Mouse (Mus musculus): ENCODE results near the gene Foxr1. TPM values are rescaled to one million over a fixed set of nuclear protein-coding genes. Genes with fewer than 3 reads are reported as not detected.
"Not testable (repeated sequence)": the region's sequence is repeated elsewhere in the genome, so short reads cannot be mapped to it uniquely, and the experiment has no call there.

The Foxr1 gene
- total RNA-seq, 2 experiments from 2014 or later = not detected

DNA sequence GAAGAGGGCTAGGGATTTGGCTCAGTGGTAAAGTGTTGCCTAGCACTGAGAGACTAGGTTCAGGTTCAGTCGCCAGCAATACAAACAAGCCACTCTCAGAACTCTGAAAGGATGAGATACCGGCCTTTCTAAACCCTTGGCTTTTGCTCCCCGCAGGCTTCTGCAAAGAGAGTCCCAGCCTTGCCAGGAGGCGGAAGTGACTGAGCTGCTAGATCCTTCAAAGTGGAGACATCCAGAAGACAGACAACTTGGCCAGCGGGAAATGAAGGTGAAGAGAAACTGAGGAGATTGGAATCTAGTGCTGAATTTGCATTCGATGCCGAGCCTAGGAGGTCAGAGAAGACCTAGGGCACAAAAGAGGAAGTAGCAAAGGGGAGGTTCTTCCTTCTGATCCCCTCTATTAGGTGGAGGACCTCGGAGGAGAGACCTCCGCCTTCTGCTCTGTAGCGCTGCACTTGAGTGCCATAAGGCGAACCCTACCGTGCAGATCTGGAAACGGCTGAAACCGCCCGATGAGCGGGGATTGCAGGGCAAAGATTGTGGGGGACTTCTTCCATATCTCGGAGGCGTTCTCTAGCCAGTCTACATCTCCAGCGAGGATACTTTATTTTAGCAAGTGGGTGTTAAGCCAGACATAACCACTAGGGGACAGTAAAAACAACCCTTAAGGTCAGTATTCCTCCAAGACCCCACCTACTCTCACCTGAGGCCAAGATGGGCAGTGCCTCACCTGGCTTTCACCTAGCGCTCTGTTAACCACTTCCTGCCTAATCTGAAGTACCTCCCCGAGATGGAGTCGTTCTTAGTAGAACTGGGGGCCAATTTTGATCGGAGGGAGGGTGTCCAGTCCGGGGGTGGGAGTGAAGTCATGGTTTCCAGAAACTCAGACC, 36.6 kb upstream of the Foxr1 start:
- peak; percentile 82 for DNase-seq (ENCODE audit: low spot score)

DNA sequence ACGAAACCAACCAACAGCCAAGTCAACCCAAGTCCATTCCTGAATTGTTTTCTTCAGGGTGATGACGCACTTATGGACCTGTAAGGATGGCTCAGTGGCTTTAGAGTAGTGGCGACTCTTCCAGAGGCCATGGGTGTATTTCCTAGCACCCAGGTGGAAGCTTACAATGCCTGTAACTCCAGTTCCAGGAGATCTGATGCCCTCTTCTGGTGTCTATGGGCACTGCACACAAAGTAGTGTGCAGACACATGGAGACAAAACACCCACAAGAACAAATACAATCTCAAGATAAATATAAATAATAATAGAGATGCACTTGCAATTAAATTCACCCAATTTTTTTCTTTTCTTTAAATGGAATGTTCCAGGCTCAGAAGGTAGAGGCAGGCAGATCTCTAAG, 35.0 kb upstream of the Foxr1 start:
- DNase-seq (ENCODE audit: low spot score) = peak; percentile 2

DNA sequence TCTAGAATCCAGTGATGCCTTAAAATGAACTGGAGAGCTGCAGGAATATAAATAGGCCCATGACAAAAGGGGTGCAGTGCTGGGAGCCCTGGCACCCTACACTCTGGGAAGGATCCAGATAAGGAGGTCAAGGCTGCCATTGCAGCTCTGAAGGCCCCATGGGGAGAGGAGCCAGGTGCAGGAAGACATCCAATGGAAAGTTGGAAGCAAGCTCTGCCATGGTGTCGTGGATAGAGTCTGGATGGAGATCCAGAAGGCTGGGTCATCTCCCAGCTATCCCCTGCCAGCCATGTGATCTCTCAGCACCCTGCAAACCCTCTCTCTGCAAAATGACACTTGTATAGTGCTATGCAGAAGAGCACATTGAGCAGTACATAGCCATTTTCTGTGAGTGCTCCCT, 33.4 kb upstream of the Foxr1 start:
- DNase-seq (ENCODE audit: low spot score) = peak; percentile 93

DNA sequence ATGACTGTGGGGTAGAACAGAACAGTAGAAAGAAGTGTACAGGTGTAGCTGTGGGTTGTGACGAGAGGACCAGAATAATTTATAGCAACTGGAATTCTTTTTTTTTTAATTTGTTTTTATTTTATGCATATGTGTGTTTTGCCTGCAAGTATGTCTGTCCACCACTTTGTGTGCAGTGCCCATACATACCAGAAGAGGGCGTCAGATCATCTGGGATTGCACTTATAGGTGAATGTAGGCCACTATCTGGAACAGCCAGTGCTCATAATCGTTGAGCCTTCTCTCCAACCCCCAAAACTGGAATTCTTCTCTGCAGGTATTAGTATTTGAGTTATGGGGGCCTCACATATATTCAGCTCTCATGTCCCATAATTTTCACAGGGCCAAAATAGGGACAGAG, 32.2 kb upstream of the Foxr1 start:
- peak; percentile 1 for DNase-seq (ENCODE audit: low spot score)

DNA sequence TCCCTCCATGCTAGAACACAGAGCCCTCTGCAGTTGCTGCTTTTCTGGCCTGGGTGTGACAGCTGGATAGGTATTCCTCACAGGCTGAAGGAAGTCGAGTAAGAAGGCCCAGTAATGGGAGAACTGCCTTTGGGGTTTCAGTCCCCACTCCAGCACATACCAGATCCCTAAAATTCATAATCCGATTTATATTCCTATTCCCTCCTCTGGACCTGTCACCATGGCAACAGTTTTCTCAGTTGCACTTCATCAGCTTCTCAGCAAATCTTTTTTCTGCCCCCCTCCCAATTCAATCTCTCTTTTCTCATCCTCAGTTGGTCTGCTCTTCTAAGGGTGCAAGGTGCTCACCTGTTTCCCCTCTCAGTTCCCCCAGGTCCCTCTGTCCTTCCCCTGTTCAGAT, 27.9 kb upstream of the Foxr1 start:
- no peak for DNase-seq (ENCODE audit: low spot score)

DNA sequence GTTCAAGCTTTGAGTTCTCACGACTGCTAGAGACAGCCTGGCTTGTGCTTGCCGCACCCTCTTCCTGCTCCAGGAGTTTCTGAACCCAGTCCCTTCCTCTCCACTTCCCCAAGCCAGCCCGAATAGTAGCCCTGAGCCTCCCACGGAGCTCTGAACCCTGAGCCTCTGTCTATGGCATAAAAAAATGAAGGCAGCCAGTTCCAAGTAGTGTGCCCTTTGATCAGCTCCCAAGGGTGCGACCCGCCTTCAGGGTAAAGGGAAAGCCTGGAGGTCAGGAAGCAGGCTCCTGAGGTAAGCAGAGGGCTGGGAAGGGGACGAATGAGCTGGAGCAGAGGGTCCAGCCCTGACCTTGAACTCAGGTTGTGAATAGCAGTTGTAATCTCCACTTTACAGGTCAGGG, 27.3 kb upstream of the Foxr1 start:
- no peak for DNase-seq (ENCODE audit: low spot score)

DNA sequence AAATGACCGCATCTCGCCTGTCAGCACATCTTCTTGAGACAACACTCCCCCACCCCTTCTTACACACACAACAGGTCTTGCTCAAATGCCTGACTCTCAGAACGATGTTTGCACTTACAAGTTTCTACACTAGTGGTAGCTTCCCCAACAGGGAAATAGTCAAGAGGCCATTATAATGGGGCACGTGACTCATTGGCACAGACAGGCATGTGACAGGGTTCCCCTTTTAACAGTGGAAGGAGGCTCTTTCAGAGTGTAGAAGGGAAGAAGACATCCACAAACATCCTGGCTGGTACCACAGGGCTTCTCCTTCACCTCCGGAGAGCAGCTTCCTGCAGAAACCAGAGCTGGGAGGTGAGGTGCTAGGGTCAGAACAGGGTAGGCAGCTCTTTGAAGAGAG, 21.0 kb upstream of the Foxr1 start:
- no peak for DNase-seq (ENCODE audit: low spot score)

DNA sequence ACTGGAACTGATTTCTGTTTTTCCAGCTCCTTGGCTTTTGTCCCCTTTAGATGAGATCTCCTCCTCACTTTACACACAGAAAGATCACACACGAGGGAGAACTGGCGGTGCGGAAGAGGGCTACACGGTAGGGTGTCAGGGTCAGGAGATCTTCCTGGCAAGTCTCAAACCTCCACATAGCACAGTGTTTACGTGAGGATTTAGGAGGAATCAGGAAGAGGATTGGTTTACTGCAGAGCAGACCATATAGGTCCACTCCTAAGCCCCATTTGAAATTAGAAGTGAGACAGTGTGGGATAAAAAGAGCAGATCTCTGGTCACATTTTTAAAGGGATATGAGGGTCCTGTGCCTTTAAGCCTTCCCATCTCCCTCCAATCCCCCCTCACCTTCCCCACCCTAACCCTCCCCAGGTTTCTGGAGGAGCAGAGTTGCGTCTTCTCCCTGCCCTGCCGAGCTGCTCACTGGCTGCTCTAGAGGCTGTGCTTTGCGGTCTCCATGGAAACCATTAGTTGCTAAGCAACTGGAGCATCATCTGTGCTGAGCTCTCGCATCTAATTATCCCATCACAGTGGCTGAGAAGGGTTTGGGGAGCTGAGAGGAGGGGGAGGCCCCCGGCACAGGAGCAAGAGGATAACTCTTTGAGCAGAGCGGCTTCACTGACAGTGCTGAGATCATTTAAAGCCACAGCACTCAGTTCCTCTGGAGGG, 16.3 kb upstream of the Foxr1 start:
- DNase-seq (ENCODE audit: low spot score) = no peak

DNA sequence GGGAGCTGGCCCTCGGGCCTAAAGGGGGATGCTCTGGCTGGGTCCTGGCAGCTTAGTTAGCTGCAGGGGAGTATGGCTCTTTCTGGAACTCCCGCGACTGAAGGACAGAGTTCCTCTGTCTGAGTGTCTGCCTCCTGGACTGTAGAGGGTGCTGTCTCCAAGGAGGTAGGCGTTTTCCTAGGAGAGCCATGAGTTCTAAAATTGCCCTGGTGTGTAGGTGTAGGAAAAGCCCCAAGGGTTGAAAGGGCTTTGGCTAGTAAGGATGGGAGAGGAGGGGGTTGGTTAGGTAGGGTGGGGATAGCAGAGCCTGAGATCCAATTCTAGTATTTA, 13.9 kb upstream of the Foxr1 start, which contains the start of gene Upk2:
Gene Upk2 (minus strand): TSS at position 86 of the 330 bp plus-strand sequence.
- peak; percentile 31 for DNase-seq (ENCODE audit: low spot score)

DNA sequence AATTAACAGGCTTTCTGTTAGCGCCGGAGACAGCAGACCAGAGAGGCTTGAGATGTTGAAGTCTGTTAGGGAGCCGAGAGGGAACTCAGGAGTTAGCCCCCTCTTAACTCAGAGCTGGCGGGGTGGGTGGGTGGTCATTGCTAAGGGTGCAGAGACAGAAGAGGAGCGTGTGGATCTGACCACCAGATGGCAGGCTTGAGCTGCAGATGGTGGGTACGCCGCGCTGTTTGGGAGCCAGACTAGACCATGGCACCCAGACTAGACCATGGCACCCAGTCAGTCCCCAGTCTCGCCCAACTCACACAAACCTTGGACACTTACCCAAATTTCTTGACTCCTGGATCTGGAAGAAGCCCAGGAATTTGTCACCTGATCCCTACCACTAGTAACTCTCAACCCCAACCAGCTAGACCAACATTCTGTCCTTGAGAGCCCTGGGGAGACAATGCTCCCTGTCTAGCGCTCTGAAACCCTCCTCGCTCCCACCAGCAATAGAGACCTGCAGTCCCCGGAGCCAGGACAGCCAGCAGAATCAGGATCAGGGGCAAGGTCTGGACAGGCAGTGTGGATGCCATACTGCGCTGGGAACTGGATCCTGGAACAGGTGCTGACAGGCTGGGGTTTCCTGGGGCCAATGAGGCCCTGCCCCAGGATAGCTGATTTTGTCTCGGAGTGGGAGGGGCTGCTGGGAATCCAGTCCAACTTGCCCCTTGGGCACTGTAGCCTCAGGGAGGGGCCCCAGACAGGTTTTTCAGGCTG, 13.4 kb upstream of the Foxr1 start:
- peak; percentile 88 for DNase-seq (ENCODE audit: low spot score)

DNA sequence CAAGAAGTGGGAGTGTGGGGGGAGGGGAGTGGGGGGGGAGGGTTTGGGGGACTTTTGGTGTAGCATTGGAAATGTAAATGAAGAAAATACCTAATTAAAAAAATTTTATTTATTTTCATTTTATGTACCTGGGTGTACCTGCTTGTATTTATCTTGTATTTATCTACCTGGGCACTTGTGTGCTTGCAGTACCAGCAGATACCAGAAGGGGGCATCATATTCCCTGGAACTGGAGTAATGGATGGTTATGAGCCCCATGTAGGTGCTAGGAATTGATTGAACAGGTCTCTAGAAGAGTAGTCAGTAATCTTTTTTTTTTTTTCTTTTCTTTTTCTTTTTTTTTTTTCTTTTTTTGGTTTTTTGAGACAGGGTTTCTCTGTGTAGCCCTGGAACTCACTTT, 9.5 kb upstream of the Foxr1 start:
- no peak for DNase-seq (ENCODE audit: low spot score)

DNA sequence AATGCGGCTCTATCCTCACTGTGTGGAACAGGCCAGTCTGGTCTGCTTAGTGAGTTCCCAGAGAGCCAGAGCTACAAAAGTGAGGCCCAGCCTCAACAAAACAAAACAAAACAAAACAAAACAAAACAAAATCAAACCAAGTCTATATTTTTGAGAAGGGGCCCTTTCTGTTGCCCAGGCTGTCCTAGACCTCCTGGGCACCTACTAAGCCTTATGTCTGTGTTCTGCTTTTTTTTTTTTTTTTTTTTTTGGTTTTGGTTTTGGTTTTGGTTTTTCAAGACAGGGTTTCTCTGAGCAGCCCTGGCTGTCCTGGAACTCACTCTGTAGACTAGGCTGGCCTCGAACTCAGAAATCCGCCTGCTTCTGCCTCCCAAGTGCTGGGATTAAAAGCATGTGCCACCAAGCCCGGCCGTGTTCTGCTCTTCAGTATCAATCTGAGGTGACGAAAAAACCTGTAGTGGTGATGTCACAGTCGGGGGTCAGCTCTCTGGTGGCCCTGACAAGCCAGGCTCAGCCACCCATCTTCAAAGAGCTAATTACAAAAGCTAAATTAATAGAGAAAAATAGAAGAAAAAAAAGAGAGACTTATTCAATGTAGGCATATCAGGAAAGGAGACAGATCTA, 3.6 kb upstream of the Foxr1 start:
- not testable (repeated sequence) for DNase-seq (ENCODE audit: low spot score)

DNA sequence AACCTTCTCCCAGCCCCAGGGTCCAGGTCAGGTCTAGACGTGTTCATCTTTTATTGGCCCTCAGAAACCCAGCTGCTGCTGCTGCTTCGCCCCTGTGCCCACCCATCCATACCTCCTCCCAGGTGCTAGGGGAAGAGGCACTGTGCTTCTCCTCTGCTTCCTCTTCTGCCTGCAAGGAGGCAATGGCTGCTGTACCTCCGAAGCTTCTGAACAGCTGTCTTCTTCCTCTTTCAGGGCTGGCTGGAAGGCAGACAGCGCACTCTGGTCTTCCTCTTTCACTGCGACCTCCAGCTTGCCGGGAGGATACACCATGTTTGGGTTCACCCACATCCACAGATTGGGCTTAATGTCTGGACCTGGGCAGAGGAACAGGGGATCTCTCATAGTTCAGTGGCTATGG, 5.2 kb downstream of the Foxr1 start:
- no peak for DNase-seq (ENCODE audit: low spot score)

DNA sequence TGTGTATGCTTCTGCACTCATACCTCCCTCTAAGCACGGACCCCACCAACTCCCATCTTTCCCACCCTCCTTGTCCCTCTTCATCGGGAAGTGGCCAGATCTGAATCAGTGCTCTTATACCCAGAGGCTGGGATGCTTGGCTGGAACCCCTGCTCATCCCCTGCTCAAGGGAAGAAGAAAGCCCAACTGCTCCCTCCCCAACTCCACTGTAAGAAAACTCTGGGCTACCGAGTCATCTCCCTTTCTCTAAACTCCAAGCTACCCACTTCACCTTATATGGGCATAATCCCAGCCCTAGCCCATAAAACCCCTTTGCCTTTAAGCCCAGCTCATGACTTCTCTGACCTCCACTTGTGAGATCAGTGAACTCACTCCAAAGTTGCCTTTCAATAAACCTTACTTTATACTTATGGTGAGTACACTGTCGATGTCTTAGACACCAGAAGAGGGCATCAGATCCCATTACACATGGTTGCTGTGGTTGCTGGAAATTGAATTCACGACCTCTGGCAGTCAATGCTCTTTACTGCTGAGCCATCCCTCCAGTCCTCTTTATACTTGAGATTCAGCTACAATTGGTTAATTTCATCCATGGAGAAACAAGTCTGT, 8.3 kb downstream of the Foxr1 start:
- DNase-seq (ENCODE audit: low spot score) = no peak

DNA sequence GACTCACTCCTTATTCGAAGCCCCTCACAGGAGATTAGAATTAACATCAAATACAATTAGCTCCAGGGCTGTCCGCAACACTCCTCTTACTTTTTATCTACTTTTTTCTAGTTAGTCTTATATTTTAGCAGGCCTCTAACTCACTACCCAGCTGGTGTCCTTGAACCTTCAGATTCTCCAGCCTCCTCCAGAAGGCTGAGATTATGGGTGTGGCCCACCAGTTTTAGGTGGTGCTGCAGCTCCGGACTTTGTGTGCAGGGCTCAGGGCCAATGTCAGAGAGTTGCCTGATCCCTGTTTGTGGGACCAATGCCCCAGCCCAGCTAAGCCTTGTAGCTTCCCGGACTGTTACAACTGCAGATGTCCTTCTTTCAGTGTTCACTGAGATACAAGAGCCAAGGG, 17.4 kb downstream of the Foxr1 start:
- DNase-seq (ENCODE audit: low spot score) = no peak

DNA sequence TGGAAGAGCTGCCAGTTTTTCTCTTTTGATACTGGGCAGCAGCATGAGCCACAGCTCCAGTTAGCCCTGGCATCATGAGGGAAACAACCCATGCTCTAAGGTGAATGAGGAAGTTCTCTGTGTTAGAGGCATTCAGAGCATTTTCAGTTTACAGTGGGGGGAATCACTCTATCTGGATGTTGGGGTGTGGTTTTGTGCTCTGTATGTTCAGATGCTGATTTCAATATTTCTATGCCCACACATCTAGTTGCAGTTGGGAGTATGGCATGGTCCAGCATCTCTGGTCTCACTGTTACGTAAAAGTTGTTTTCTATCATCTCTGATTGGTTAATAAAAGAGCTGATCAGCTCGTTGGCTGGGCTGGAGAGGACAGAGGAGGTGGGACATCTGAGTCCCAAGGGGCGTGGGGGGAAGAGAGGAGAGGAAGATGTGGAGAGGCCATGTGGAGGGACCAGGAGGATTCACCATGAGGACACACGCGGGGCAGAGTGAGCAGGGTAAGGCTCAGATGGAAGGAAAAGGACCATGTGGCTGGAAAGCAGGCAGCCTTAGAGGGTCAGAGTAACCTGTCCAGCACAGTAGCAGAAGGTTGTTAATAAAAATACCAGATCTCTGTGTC, 20.5 kb downstream of the Foxr1 start:
- DNase-seq (ENCODE audit: low spot score) = no peak

DNA sequence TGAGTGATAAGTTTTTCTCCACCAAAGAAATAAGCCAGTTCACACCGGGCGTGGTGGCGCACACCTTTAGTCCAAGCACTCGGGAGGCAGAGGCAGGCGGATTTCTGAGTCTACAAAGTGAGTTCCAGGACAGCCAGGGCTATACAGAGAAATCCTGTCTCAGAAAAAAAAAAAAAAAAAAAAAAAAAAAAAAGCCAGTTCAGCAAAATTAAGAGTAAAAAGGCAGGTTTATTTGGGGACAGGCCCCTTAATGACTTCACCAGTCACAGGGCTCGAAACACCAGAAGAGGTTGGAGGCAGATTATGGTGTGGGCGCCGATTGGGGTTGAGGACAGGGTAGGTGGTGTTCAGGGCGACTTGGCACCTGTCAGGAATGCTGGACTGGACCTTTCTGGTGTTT, 21.2 kb downstream of the Foxr1 start:
- DNase-seq (ENCODE audit: low spot score) = not testable (repeated sequence)

DNA sequence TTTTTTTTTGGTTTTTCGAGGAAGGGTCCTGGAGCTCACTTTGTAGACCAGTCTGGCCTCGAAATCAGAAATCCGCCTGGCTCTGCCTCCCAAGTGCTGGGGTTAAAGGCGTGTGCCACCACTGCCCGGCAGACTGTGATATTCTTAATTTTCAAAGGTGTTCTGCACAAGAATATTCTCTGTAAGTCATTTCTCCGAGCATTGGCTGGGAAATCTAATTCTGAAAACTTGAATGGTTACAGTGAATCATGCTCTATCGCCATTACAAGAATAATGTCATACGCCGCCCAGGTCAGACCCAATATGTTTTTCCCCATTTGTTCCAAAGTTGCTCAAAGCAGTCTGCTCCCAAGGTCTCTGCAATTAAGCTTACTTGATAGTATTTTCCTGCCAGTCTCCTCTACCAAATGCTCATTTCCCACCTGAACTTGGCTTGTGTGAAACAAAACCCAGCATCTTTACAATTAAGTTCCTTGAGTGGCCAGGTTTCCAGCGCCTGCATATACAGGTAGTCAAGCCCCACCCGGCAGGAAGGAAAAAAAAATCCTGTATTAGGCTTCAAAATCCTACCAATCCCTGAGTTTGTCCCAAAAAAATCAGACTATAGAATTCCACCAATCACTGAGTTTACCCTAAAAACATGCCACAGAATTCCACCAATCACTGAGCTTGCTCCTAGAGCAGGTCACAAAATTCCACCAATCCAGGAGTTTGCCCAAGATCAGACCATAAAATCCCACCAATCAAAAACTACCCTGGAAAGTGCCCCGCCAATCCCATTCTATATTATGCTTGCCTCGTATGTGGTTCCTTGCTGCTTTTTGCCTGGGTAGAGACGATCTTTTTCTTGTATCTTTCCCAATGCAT, 22.2 kb downstream of the Foxr1 start, which contains the start of gene Ccdc84:
Gene Ccdc84 (minus strand): TSS at position 51 of the 867 bp plus-strand sequence.
- no peak for DNase-seq (ENCODE audit: low spot score)

DNA sequence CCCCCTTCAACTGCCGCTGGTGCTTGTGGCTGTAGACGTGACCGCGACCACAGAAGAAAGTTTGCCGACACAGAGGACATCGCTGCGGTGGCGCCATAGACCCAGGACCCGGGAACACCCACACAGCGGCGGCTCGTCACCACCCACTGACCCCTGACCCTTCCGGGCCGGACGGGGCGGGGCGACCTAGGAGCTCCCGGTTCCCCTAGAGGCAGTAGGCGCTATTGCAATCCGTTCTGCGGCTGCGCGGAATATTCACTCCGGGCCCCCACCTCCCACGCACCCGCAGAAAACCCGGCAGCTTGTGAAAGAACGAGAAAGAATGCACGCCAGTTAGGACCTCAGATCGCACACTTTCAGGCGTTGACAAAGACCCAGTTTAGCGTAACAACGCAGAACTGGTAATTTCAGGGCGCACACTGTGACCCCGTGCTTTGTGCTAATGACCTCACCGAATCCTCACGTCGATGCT, 23.0 kb downstream of the Foxr1 start:
- peak; percentile 97 for DNase-seq (ENCODE audit: low spot score)

All from gastrocnemius, adult 18-20 months (tissue).